Mouse (Mus musculus) E14TG2a.4 (cell line): ENCODE results near the gene Maats1.
A peak's percentile ranks its signal among the peaks of the same experiment; 100 is the strongest.
"Not testable (repeated sequence)": the region's sequence is repeated elsewhere in the genome, so short reads cannot be mapped to it uniquely, and the experiment has no call there.

Source experiments
- H3K27me3 ChIP-seq: 2 replicates; pipeline ENCODE4 v1.6.1; 2014; ENCODE audit warnings: low read length, control low read depth; ENCODE audit not compliant: insufficient read depth
- H3K36me3 ChIP-seq: 2 replicates; pipeline ENCODE4 v1.6.1; 2014; ENCODE audit warnings: low read length, control low read depth; ENCODE audit not compliant: insufficient read depth
- H3K4me1 ChIP-seq: replicated peaks from 2 replicates; pipeline ENCODE4 v1.6.1; 2014; ENCODE audit warnings: low read depth, low read length, control low read depth
- H3K4me3 ChIP-seq: replicated peaks from 2 replicates; pipeline ENCODE4 v1.5.1; 2014; ENCODE audit warnings: mild to moderate bottlenecking, low read length
- H3K9me3 ChIP-seq: 2 replicates; pipeline ENCODE4 v1.6.1; 2014; ENCODE audit warnings: low read length, control low read depth
- CTCF ChIP-seq: conservative IDR thresholded peaks from 2 replicates; pipeline ENCODE4 v1.5.1; 2014; ENCODE audit warnings: low read length
- NANOG ChIP-seq: IDR thresholded peaks from 2 replicates; pipeline ENCODE4 v1.6.1; 2014; ENCODE audit warnings: borderline replicate concordance, low read length, mixed read lengths
- POU5F1 ChIP-seq: IDR thresholded peaks from 2 replicates; pipeline ENCODE4 v1.6.1; 2014; ENCODE audit warnings: low read length, borderline replicate concordance

Maats1 gene

GRCm38 (mm10) chr16:38348217-38348761 lies 6.3 kb upstream of the Maats1 start:
- Histone ChIP-seq H3K4me1 (peaks cover 28% of the 10 kb centered on the region), H3K36me3 (peaks cover 47% of the 10 kb centered on the region), H3K27me3 (no peaks in the 10 kb centered on the region), H3K9me3 (no peaks in the 10 kb centered on the region), H3K4me3 (peak overlapping the region; percentile 98)
- TF ChIP-seq NANOG (no peak), CTCF (no peak), POU5F1 (no peak)

GRCm38 (mm10) chr16:38347588-38347987 lies 5.6 kb upstream of the Maats1 start:
- Histone ChIP-seq H3K27me3 (no peaks in the 10 kb centered on the region), H3K36me3 (peaks cover 42% of the 10 kb centered on the region), H3K9me3 (no peaks in the 10 kb centered on the region), H3K4me3 (peak overlapping the region; percentile 98), H3K4me1 (peaks cover 32% of the 10 kb centered on the region)
- TF ChIP-seq CTCF (no peak), POU5F1 (no peak), NANOG (no peak)

GRCm38 (mm10) chr16:38346529-38347325 lies 4.8 kb upstream of the Maats1 start, which contains the start of the genes Cox17 and Gm21987:
Gene Cox17, plus strand, starts transcription at chr16:38346991.
Gene Gm21987, plus strand, starts transcription at chr16:38347040.
- Histone ChIP-seq H3K4me1 (peaks cover 31% of the 10 kb centered on the region), H3K36me3 (peaks cover 34% of the 10 kb centered on the region), H3K27me3 (no peaks in the 10 kb centered on the region), H3K9me3 (no peaks in the 10 kb centered on the region), H3K4me3 (peak within 1 kb of the TSS; percentile 98)
- TF ChIP-seq NANOG (no peak), CTCF (no peak), POU5F1 (no peak)

GRCm38 (mm10) chr16:38344941-38345725 lies 3.2 kb upstream of the Maats1 start:
- no peak for TF ChIP-seq NANOG
- TF ChIP-seq CTCF, result peak; percentile 21
- Histone ChIP-seq H3K4me1 (peaks cover 34% of the 10 kb centered on the region), H3K4me3 (no peak overlapping the region), H3K9me3 (no peaks in the 10 kb centered on the region), H3K36me3 (peaks cover 18% of the 10 kb centered on the region), H3K27me3 (no peaks in the 10 kb centered on the region)

- not testable (repeated sequence) for H3K4me3 ChIP-seq, H3K9me3 ChIP-seq, H3K27me3 ChIP-seq, H3K36me3 ChIP-seq
- peaks cover 13% of the 10 kb centered on the region for H3K4me1 ChIP-seq
Measured at GRCm38 (mm10) chr16:38338077-38338476, 3.9 kb downstream of the Maats1 start.

GRCm38 (mm10) chr16:38334431-38334830 lies 7.5 kb downstream of the Maats1 start:
- H3K4me1 ChIP-seq, result 0 out of 2 replicates have a peak, but pooled peaks cover 6% of the 10 kb centered on the region
- TF ChIP-seq POU5F1 (no peak), CTCF (no peak), NANOG (no peak)
- no peaks in the 10 kb centered on the region for H3K9me3 ChIP-seq
- no peaks in the 10 kb centered on the region for H3K27me3 ChIP-seq
- no peaks in the 10 kb centered on the region for H3K36me3 ChIP-seq
- H3K4me3 ChIP-seq, result no peak overlapping the region

- Histone ChIP-seq H3K9me3 (no peaks in the 10 kb centered on the region), H3K4me3 (no peak overlapping the region), H3K27me3 (peaks cover 12% of the 10 kb centered on the region), H3K36me3 (no peaks in the 10 kb centered on the region), H3K4me1 (peaks cover 7% of the 10 kb centered on the region)
- no peak for TF ChIP-seq NANOG
- peak; percentile 46 for TF ChIP-seq CTCF
Measured at GRCm38 (mm10) chr16:38329340-38329739, 12.6 kb downstream of the Maats1 start.

GRCm38 (mm10) chr16:38326778-38327397 lies 15.1 kb downstream of the Maats1 start:
- Histone ChIP-seq H3K4me3 (no peak overlapping the region), H3K4me1 (peaks cover 11% of the 10 kb centered on the region), H3K36me3 (no peaks in the 10 kb centered on the region), H3K27me3 (peaks cover 21% of the 10 kb centered on the region), H3K9me3 (no peaks in the 10 kb centered on the region)
- TF ChIP-seq CTCF, result no peak
- TF ChIP-seq NANOG, result no peak
- no peak for TF ChIP-seq POU5F1

- no peaks in the 10 kb centered on the region for H3K36me3 ChIP-seq
- peaks cover 21% of the 10 kb centered on the region for H3K27me3 ChIP-seq
- peaks cover 5% of the 10 kb centered on the region for H3K4me1 ChIP-seq
- no peaks in the 10 kb centered on the region for H3K9me3 ChIP-seq
- TF ChIP-seq POU5F1 (no peak), NANOG (no peak)
- no peak overlapping the region for H3K4me3 ChIP-seq
Measured at GRCm38 (mm10) chr16:38324311-38324710, 17.6 kb downstream of the Maats1 start.
